Mouse (Mus musculus): Measurements from ENCODE around the gene Anapc7.

The Anapc7 gene

DNA sequence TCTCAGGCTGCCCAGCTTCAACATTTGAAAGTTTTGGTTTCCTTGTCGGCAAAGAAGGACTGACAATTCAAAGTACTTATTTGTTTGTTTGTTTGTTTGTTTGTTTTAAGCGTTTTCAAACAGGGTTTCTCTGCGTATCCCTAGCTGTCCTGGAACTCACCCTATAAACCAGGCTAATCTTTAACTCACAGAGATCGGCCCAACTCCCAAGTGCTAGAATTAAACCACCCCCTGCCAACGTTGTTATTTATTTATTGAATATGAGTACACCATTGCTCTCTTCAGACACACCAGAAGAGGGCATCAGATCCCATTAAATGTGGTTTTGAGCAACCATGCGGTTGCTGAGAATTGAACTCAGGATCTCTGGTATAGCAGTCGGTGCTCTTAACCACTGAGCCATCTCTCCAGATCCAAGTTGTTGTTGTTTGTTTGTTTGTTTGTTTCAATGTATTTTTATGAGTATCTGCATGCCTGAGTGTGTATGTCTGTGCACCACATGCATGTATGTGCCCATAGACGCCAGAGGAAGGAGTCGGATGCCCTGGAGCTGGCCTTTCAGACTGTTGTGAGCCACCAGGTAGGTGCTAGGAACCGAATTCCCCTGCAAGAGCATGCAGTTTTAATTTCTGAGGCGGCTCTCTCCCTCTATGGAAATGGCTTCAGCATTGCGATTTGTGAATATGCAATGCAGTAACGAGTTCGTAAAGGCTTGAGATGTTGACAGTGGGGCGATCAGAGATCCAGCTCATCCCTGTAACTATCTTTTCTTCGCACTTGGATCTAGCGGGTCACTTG is at the start of gene Anapc7:
TSS of gene Anapc7 (plus strand) at position 423 of the 798 bp plus-strand sequence.
- DNase-seq (ENCODE audit: low spot score) = peak; percentile 7

DNA sequence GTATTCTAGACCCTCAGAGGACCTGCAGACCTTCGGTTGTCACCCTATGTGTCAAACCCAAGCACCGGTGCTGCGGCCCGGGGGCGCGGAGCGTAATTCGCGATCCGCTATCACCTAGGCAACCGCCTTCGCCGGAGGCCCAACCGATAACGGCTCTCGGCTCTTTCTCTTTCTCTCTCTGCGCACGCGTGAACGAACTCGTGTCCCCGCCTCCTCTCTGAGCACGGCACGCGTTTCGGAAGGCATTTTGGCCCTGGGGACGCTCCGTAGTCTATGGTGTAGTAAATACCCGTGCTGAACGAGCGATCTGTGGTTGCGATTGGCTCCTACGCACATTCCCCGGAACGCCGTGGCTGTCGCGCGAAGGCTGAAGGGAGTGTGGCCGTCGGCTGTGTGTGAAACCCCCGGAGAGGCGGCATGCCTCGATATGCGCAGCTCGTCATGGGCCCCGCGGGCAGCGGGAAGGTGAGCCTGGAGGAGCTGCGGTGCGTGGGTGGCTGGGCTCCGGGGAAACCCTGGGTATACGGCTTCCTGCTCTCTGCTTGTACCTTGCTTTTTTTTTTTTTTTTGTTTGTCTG is 49.2 kb upstream of the Anapc7 start, which contains the start of gene Fam216a:
TSS of gene Fam216a (minus strand) at position 173 of the 578 bp plus-strand sequence.
- peak; percentile 100 for DNase-seq (ENCODE audit: low spot score)

DNA sequence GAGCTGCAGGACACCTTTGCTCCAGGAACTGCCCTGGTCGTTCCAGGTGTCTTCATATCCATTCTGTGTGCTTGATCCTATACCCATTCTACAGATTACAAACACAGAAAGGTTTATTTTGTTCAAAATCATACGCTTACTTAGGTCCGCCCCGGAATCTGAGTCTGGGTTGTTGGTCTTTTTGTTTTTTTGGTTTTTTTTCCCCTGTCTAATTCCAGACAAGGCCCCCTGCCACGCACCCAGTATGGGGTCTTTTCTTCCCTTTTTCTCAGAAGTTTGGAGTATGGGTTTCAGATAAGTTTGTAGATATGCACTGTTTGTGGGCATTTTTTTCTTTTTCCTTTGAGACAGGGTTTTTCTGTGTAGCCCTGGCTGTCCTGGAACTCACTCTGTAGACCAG is 48.6 kb upstream of the Anapc7 start:
- no peak for DNase-seq (ENCODE audit: low spot score)

DNA sequence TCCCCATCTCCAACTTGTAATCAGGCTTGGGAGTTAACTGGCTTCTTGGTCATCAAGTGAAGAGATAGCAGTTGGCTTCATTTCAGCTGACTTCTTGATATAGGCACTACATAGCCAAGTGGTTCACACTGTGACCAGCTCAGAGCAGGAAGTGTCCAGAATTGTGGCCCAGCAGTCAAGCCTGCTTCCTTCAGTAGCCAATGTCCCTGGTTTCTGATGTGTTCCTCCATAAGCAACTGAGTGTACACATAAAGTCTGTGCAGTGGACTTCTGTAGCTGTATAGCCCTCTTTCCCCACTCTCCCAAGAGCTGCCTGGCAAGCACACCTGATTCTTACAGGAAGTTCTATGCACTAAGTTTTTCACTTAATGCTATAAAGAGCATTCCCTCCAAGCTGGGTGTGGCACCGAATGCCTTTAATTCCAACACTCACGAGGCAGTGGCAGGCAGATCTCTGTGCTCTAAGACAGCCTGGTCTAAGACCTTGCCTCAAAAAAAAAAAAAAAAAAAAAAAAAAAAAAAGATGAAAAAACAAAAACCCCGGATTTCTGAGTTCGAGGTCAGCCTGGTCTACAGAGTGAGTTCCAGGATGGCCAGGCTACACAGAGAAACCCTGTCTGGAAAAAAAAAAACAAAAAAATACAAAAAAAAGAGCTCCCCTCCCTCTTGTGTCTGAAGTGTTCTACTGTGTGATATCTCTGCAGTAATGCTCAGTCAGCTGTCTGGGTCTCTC is 44.2 kb upstream of the Anapc7 start:
- DNase-seq (ENCODE audit: low spot score) = no peak

DNA sequence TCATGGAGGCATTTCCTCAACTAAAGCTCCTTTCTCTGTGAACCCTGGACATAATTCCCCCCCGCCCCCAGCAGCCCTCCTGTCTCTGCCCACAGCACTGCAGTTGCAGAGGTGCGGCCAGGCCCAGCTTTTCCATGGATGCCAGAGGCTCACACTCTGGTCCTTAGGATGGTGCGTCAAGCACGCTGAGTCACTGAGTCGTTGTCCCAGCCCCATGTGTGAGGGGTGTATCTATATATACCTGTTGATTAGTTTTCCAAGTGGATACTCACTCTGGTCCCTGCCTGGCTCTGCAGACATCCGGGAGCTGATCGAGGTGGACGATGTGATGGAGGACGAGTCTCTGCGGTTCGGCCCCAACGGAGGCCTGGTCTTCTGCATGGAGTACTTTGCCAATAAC is 43.3 kb upstream of the Anapc7 start:
- no peak for DNase-seq (ENCODE audit: low spot score)

DNA sequence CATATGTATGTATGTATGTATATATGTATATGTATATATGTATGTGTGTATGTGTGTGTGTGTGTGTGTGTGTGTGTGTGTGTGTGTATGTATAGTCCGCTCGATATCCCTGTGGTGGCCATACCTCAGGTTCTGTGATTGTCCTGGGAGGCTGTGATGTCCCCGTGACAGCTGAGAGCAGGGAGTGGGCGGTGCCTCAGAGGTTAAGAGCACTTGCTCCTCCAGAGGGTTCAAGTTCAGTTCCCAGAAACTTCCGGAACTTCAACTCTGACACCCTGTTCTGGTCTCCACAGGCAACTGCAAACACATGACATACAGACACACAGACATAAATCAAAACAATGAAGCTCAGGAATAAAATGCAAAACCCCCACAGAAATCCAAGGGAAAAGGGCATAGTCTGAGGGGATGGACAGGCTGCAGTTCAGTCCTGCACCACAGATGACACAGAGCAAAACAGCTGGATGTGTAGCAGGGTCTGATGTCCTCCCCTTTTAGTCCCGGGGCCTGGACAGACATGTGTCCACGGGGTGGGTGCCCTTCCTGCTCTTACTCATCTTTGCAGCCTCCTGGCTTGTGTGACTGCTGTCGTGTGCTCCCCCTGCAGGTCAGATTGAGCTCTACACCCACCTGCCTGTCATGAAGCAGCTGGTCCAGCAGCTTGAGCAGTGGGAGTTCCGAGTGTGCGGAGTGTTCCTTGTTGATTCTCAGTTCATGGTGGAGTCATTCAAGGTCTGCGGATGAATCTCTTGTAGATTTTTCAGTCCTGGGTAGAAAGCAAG is 41.9 kb upstream of the Anapc7 start:
- peak; percentile 85 for DNase-seq (ENCODE audit: low spot score)

DNA sequence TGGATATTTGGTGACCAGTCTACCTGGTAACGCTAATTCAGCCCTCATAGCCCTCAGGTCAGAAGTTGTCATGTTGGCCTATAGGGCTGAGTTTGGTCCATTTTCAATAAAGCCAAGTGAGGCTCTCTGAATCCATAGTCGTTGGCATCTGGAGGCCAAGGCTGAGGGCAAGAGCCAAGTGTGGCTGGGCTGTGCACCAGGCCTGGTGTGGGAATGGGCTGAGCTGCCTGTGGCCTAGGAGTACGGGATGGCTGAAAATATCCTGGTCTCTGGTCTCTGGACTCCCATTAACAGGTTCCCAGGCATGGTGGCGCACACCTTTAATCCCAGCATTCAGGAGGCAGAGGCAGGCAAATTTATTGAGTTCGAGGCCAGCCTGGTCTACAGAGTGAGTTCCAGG is 31.5 kb upstream of the Anapc7 start:
- DNase-seq (ENCODE audit: low spot score) = no peak

DNA sequence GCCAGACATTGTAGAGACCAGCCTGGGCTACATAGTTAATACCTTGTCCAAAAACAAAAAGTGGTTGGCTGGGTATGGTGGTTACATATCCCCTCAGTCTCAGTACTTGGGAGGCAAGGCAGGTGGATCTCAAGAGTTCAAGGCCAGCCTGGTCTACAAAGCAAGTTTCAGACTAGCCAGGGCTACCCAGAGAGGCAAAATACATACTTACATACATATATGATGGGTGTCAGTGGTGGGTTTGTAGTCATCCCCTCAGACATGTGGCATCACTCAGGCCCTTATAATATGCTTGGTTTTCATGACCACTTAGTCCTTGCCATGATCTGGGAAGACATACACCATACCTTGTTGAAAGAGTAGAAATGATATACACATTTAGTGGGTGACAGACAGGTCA is 30.8 kb upstream of the Anapc7 start:
- DNase-seq (ENCODE audit: low spot score) = no peak

DNA sequence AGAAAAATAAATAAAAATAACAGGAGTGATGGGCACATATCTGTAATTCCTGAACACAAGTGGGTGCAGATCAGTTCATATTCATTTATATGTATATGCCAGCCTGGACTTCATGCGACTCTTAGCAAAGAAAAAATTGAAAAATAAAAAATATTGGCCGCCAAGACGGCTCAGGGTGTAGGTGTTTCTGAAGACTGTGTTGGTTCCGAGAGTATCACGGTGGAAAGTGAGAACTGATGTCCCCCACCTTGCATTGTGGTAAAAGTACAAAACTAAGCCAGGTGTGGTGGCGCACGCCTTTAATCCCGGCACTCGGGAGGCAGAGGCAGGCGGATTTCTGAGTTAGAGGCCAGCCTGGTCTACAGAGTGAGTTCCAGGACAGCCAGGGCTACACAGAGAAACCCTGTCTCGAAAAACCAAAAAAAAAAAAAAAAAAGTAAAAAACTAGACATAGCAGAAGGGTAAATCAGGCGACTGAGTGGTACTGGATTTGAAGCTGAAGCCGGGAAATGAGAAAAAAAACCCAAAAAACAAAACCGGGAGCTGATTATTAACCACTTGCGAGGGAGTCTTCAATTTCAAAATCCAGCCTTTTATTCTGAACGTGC is 30.2 kb upstream of the Anapc7 start:
- no peak for DNase-seq (ENCODE audit: low spot score)

DNA sequence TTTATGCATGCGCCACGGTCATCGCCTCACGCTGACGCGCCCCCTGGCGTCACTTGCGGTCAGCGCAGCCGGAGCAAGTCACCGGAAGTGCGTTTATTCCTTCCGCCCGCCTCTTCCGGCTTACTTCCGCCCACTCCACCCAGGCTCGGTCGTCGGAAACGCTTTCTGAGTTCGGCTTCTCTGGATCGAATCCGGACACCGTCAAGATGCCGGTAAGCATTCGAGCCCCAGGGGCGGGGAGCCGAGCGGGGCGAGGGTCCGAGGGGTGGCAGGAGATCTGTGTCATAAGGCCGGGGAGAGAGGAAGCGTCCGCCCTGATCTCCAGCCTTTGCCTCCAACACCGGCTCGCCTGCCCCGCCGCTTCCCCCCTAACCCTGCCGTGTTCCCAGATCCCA is 29.7 kb upstream of the Anapc7 start, which contains the start of gene Arpc3:
TSS of gene Arpc3 (plus strand) at position 93 of the 395 bp plus-strand sequence.
- peak; percentile 92 for DNase-seq (ENCODE audit: low spot score)

DNA sequence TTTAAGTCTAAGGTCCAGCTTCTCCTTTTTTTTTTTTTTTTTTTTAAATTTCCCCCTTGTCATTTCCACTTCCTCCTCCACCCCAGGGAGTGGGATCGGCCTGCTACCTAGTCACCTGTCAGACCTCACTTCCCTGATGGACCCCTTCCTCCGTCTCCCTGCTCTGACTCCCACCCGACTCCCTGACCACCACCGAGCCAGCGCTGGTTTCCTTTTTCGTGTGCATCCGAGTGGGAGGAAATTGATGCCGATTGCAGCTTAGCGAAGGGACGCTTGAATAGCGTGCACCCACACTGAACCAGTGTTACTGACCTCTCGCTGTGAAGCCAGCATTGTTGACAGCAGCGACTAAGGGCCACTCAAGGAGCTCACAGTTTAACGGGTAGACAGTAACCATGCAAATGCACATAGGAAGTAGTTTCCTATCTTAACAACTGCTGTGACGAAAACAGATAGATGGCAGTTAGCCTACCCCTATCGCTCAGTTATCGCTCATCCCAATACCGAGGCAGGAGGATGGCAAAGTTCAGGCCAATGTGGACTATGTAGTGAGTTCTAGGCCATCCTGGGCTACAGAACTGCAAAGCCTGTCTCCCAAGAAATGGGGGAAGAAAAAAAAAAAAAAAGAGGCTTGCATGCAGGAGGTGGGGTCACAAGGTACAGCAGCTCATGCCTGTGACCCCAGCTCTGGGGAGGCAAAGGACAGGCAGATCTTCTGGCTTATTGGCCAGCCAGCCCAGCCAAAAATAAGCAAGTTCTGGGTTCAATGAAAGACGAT is 29.1 kb upstream of the Anapc7 start:
- DNase-seq (ENCODE audit: low spot score) = no peak

DNA sequence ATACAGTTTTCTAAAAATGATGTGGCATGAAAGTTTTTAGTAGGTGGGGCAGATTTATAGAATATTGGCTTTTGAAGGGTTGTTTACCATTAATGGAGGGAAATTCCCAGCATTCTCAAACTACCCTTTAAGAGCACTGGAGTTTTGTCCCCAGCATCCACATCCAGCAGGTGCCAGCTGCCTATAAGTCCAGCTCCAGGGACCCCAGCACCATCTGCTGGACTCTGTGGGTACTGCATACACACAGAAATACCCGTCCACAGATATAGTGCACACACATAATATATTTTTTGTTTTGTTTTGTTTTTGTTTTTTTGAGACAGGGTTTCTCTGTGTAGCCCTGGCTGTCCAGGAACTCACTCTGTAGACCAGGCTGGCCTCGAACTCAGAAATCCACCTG is 27.6 kb upstream of the Anapc7 start:
- DNase-seq (ENCODE audit: low spot score) = peak; percentile 83

DNA sequence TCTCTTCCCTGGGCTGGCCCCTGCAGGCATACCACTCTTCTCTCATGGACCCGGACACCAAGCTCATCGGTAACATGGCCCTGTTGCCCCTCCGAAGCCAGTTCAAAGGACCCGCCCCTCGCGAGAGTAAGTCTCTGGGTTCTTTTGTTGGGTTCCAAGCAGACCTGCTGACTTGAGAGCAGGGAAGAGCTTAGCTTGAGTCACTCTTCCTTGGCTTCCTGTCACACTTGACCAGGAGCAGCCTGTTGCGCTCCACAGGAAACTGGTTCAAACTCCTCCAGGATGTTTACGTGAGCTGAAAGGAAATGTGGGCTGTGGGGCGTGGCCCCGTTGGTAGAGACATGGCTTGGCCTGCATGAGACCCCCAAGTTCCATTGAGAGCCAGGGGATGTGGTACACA is 24.7 kb upstream of the Anapc7 start:
- no peak for DNase-seq (ENCODE audit: low spot score)

DNA sequence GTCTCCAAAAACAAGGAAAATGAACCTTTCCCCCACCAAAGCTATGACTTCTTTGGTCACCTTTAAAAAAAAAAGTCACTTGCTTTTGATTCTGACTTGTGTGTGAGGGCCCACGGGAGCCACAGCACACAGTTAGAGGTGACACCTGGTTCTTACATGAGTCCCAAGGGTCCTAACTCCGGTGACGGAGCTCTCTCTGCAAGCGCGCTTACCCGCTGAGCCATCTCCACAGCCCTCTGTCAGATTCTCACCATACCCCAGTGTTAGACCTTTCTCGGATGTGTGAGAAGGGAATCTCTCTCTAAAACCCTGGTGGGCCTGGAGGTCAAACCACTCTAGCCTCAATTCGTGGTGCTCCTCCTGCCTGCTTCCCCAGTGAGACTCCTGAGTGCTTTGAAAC is 24.0 kb upstream of the Anapc7 start:
- no peak for DNase-seq (ENCODE audit: low spot score)

DNA sequence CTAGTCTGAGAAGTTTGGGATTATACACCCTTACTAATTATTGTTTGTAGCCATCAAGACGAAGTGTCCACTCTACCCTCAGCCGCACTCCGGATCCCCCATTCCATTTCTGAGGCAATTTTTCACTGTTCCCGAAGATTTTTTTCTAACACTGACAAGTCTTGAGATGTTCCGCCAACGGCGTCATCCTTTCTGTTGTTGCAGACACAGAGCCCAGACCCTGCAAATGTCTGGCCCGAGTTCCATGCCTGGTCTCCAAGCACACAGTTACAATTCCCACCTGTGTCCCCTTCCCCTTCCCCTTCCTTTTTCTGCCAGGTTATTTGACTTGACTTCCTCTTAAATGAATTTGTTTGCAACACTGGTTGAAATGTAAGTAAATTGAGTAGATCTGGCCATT is 21.6 kb upstream of the Anapc7 start:
- no peak for DNase-seq (ENCODE audit: low spot score)

DNA sequence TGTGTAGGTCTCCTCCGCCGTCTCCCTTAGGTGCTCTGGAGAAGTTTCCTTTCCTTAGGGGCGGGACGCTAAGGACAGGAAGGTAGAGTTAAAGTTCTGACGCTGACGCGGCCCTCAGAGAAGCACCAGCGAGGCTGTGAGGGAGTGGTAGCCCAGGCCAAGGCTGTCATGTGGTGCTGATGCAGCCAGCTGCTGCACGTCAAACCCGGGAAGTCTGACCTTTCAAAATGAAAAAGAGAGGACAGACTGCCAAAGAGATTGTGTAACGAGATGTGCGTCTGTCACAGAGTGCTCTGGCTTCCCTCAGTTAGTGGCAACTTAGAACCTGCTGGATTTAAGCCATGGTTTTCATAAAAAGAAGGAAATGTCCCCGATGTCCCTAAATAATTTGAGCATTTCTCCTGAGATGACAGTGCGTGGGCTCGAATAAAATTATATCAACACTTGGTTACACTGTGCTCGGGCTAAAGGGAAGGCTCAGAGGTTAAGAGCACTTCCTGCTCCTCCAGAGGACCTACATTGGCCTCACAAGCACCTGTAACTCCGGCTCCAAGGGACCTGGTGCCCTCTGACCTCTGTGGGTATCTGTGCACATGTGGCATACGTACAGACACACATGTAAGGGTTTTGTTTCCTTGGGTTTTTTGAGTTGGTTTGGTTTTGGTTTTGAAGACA is 20.7 kb upstream of the Anapc7 start:
- no peak for DNase-seq (ENCODE audit: low spot score)

DNA sequence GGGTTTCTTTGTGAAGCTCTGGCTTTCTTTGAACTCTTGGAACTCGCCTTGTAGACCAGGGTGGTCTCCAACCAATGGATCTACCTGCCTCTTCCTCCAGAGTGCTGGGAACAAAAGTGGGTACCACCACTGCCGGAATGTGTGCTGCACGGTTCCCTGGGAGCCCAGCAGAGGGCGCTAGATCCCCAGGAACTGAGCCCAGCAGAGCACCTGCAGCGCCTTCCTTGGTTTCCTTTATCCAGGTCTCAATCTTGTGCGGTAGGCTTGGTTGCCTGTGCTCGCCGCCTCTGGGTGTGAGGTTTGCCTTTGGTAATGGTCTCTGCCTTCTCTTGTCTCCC is 20.2 kb upstream of the Anapc7 start:
- DNase-seq (ENCODE audit: low spot score) = peak; percentile 73

DNA sequence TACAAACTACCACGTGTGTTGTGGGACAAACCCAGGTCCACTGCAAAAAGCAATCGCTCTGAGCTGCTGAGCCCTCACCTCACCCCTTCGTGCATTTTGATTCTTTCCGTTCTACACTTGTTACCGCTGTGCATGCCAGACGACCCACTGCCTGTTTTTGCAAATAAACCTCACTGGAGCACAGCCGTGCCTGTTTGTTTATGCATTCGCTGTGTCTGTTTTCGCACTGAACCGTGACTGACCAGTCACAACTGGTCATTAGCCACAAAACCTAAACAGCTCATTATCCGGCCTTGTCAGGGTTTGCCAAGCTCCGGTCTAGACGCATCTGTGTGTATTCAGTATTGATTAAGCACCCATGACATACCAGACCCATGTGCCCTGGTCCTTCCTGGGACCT is 19.3 kb upstream of the Anapc7 start:
- no peak for DNase-seq (ENCODE audit: low spot score)

DNA sequence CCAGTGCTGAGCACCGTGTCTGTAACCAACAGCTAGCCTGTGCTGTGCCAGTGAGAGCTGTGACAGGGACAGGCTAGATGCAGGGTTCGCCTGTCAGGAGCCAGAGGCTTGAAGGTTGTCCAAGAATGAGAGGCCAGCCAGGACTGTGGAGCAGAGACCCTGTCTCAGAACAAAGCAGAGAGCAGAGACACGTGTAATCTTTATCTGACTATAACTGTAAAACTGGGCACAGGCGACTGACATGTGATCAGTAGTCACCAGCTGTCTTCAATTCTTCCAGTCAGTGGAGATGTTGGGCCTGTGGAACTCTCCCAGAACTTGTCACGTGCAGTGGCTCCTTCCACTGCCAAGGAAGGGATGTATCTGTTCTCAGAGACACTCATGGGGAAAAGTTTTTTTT is 18.7 kb upstream of the Anapc7 start:
- no peak for DNase-seq (ENCODE audit: low spot score)

DNA sequence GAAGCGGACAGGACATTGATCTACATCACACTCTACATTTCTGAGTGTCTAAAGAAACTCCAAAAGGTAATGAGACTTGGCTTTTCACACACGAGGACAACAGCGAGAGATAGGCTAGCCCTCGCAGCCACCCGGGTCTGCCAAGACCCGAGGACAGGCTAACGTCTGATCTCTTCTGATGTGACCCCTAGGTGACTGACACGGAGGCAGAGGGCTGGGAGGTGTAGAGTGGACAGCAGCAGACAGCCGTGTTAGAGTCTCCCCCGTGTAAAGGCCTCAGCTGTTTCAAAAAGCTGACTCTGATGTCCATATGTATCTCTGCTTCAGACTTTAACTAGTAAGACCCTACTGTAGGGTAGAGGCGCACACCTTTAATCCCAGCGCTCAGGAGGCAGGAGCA is 18.1 kb upstream of the Anapc7 start:
- DNase-seq (ENCODE audit: low spot score) = no peak

DNA sequence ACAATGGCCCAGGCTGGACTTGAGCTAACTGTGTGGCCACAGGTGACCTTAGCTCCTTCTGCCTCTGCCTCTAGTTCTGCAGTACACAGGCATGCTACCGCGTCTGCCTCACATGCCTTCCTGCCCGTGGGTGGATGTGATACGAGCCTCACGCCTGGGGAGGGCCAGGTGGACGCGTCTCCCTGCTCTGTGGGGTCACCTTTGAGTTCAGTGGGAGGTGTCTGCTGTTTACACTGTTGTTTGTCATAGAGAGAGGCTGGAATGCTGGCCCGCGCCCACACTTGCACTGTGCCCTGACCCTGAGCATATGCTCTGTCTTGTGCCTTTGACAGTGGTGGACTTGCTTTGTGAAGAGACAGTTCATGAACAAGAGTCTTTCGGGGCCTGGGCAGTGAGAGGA is 16.0 kb upstream of the Anapc7 start:
- no peak for DNase-seq (ENCODE audit: low spot score)

All from embryo, embryonic 10.5 days (tissue).